Mouse (Mus musculus) intestine, embryonic 15.5 days (tissue): ENCODE measurements around the gene Gm38394. TPM values are rescaled to one million over a fixed set of nuclear protein-coding genes. Genes with fewer than 3 reads are reported as not detected.

Experiments
- ATAC-seq: fragments of 200-750 bp; cut with Nextera tagmentation; 2 replicates; pipeline ENCODE4 v1.8.0; 2017; ENCODE audit warnings: moderate TSS enrichment, moderate library complexity
- H3K27ac ChIP-seq: fragments of 300-500 bp; sonication (generic); 2 replicates; pipeline ENCODE4 v1.5.1; 2015; ENCODE audit warnings: mild to moderate bottlenecking, inconsistent platforms
- H3K27me3 ChIP-seq: fragments of 300-500 bp; sonication (generic); replicated peaks from 2 replicates; pipeline ENCODE4 v1.6.1; 2015; ENCODE audit warnings: inconsistent platforms
- H3K36me3 ChIP-seq: fragments of 300-500 bp; sonication (generic); 2 replicates; pipeline ENCODE4 v1.6.1; 2015; ENCODE audit warnings: inconsistent platforms
- H3K4me1 ChIP-seq: fragments of 300-500 bp; sonication (generic); replicated peaks from 2 replicates; pipeline ENCODE4 v1.6.1; 2015; ENCODE audit warnings: inconsistent platforms
- H3K4me2 ChIP-seq: fragments of 300-500 bp; sonication (generic); replicated peaks from 2 replicates; pipeline ENCODE4 v1.6.1; 2015; ENCODE audit warnings: mild to moderate bottlenecking, inconsistent platforms
- H3K4me3 ChIP-seq: fragments of 300-500 bp; sonication (generic); replicated peaks from 2 replicates; pipeline ENCODE4 v1.5.1; 2015; ENCODE audit warnings: inconsistent platforms
- H3K9ac ChIP-seq: fragments of 300-500 bp; sonication (generic); 2 replicates; pipeline ENCODE4 v1.6.1; 2015; ENCODE audit warnings: inconsistent platforms
- H3K9me3 ChIP-seq: fragments of 300-500 bp; sonication (generic); 2 replicates; pipeline ENCODE4 v1.6.1; 2016; ENCODE audit warnings: inconsistent platforms
- WGBS: fragments of 180-500 bp; shearing (Covaris S2); methylation state at CpG from one replicate; pipeline ENCODE4 v1.1.7; 2015; 5-methylcytosine and 5-hydroxymethylcytosine counted together
- polyA plus RNA-seq: library from polyadenylated mRNA; unstranded; fragments of >200 nt; fragmentation: Nextera tagmentation; extraction: Ambion mirVana; gene quantifications from 2 replicates; pipeline ENCODE4 v1.2.1, GENCODE M21; 2015

Gene Gm38394
- polyA plus RNA-seq, 1 experiment from 2014 or later: 5.0 TPM

DNA sequence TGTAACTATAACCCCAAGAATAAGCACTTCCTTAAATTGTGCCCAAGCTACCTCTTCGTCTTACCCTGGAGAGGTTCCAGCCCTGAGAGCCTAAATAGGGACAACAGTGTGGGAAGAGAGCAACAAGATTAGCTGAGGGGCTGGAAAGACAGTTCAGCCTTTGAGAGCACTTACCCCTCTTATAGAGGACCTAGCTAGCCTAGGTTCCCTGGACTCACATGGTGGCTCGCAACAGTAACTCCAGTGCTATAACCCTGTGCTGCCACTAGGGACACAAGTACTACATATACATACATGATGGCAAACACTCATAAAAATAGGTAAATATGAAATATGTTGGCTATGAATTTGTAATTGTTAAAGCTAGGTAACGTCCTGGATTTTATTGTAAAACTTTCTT, 47.3 kb downstream of the Gm38394 start:
- H3K4me3 ChIP-seq: no peak overlapping the region
- H3K4me1 ChIP-seq: 0 out of 2 replicates have a peak, but pooled peaks cover 8% of the 10 kb centered on the region
- no peaks in the 10 kb centered on the region for H3K9me3 ChIP-seq
- H3K36me3 ChIP-seq: peaks cover 8% of the 10 kb centered on the region
- ATAC-seq: no peak
- H3K4me2 ChIP-seq: no peak overlapping the region
- H3K27ac ChIP-seq: no peak overlapping the region
- no peak overlapping the region for H3K9ac ChIP-seq
- WGBS: 80% methylated on average over 3 of the region's 3 CpGs
- no peaks in the 10 kb centered on the region for H3K27me3 ChIP-seq

DNA sequence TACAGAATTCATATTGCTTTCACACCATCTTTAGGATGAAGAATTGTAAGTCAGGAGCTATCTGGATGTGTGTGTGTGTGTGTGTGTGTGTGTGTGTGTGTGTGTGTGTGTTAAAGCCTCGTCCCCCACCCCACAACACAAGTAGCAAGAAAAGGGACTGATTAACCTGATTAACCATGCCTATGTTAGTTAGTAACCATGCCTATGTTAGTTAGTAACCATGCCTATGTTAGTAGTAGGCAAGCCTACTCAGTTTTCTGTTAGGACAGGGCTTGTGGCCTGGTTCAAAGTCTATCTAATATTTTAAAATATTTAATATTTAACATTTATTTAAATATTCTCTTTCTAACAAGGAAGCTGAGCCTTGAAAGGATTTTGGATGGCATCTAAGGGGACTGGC, 49.7 kb downstream of the Gm38394 start:
- Histone ChIP-seq H3K36me3 (peaks cover 4% of the 10 kb centered on the region; the same call in 1 of the 2 replicates), H3K9me3 (no peaks in the 10 kb centered on the region), H3K4me3 (no peak overlapping the region), H3K27me3 (no peaks in the 10 kb centered on the region), H3K9ac (no peak overlapping the region), H3K4me1 (0 out of 2 replicates have a peak, but pooled peaks cover 8% of the 10 kb centered on the region), H3K4me2 (no peak overlapping the region), H3K27ac (no peak overlapping the region)
- 75% methylated on average over 1 of the region's 1 CpGs for WGBS
- no peak for ATAC-seq

DNA sequence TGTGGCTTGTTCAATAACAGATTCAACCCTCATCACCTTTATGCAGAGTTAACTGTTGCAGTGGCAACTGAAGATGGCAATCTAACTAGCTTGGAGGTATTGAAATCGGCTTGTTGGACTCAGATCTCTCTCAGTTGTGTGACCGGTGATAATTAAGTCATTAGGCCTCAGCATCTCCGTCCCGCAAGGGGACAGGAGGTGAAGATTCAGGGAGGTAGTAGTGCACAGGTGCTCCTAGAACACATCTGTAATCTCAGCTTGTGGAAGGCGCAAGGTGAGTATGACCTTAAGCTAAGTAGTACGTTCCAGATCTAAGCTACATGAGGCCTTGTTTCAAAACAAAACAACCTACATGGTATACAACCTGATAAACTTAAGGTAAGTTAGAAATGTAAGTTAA, 50.5 kb downstream of the Gm38394 start:
- Histone ChIP-seq H3K4me3 (peak overlapping the region; percentile 95; the same call in 1 of the 2 replicates), H3K36me3 (peaks cover 7% of the 10 kb centered on the region; the same call in 1 of the 2 replicates), H3K9ac (no peak overlapping the region), H3K9me3 (no peaks in the 10 kb centered on the region), H3K27me3 (no peaks in the 10 kb centered on the region), H3K27ac (no peak overlapping the region), H3K4me2 (peak overlapping the region; percentile 20; the same call in 1 of the 2 replicates), H3K4me1 (0 out of 2 replicates have a peak, but pooled peaks cover 5% of the 10 kb centered on the region)
- WGBS: 57% methylated on average over 6 of the region's 6 CpGs
- 0 out of 2 replicates have a peak, but pooled peaks have one; percentile 1 for ATAC-seq

DNA sequence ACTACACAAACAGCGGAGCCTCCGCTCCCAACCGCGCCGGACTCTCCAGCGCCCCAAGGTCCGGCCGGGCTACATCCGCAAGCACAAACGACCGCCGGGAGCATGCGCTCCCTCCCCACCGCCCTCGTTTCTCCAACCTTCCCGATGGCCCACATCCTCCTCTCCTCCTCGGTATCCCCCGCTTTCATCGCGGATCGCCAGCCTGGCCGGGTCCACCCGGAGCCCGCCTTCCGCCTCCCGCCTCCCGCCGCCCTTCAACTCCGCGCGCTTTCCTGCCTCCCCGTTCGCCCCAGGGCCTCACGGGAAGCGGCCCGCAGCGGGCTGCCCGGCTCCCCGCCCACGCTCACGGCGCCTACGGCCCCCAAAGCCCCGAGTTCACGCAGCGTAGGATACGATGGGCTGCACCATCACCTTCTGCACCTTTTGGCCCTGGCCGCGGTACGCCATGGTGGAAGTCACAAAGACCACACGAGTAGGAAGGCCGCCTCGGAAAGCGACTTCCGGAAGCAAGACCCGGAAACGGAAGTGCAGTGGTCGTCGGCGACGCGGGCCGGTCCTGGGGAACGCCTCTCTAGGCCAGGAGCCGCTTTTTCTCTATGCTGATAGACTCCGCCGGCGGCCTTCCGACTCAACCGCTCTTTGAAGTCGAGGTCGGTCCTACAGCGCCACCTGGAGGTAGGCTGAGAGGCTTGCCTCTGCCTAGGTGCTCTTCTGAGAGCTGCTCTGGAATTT, 51.2 kb downstream of the Gm38394 start, which contains the start of gene Snrpe:
Gene Snrpe, minus strand, starts transcription at position 521 of the 732 bp plus-strand sequence.
- H3K4me2 ChIP-seq: peak within 1 kb of the TSS; percentile 62
- peak within 1 kb of the TSS; percentile 98 for H3K9ac ChIP-seq
- peak within 1 kb of the TSS; percentile 95 for H3K4me3 ChIP-seq
- peak; percentile 99 for ATAC-seq
- H3K9me3 ChIP-seq: no peaks in the 10 kb centered on the region
- WGBS: under 1% methylated on average over 73 of the region's 73 CpGs
- peak within 1 kb of the TSS; percentile 95 for H3K27ac ChIP-seq
- H3K4me1 ChIP-seq: 0 out of 2 replicates have a peak, but pooled peaks cover 5% of the 10 kb centered on the region
- peaks cover 12% of the 10 kb centered on the region; the same call in 1 of the 2 replicates for H3K36me3 ChIP-seq
- no peaks in the 10 kb centered on the region for H3K27me3 ChIP-seq

DNA sequence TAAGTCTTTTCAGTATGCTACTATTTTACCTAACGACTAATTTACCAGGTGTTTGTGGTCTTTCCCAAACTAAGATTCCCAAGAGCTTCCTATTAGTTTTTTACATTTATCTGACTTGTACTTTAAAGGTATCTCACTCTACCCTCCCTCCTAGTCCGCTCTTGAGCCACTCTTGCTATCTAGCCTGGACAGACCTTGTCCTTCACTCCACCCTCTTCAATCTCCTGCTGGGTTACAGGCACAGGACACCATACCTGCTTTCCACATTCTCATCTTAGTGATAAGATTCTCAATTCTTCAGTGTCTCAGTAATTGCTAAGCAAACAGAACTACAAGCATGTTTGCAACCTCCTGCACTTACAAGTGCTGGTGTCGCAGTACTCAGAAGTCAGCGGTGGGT, 57.9 kb downstream of the Gm38394 start:
- Histone ChIP-seq H3K27me3 (no peaks in the 10 kb centered on the region), H3K4me3 (no peak overlapping the region), H3K9me3 (no peaks in the 10 kb centered on the region), H3K4me1 (0 out of 2 replicates have a peak, but pooled peaks cover 2% of the 10 kb centered on the region), H3K9ac (no peak overlapping the region), H3K27ac (no peak overlapping the region), H3K36me3 (peaks cover 29% of the 10 kb centered on the region), H3K4me2 (no peak overlapping the region)
- WGBS: 89% methylated on average over 4 of the region's 4 CpGs
- no peak for ATAC-seq

DNA sequence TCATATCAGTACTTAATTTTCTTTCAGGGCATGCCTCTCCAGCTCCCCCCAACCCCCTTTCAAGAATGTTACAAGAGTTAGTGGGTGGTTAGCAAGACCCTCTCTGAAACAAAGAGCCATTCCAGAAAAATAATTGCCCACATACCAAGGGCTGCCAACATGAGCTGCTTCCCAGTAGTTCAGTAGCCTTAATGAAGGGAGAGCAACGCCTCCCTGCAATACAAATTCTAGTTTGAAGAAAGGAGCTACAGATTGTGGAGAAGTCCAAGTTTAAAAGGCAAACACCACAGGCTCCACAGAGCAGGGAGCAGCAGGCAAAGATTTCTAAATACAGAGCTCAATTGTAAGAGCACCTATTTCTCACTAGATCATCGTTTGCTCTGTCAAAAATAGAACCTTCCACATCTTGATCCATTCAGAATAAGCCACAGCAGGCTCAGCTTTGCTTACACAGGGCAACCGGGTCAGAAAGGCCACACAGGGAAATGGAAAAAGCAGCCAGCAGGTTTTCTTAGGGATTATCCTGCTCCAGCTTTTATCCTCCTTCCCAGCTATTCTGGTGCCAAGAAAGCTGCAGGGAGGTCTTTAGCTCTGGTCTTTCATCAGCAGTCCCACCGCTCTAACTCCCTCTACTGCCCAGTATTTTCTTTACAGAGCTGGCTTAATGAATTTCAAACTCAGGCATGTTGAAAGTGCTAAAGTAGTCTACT, 64.7 kb downstream of the Gm38394 start:
- Histone ChIP-seq H3K27ac (no peak overlapping the region), H3K27me3 (no peaks in the 10 kb centered on the region), H3K4me1 (no peaks in the 10 kb centered on the region), H3K9me3 (no peaks in the 10 kb centered on the region), H3K4me3 (no peak overlapping the region), H3K4me2 (no peak overlapping the region), H3K9ac (no peak overlapping the region), H3K36me3 (no peaks in the 10 kb centered on the region)
- 0 out of 2 replicates have a peak, but pooled peaks have one; percentile 41 for ATAC-seq
- WGBS: 15% methylated on average over 4 of the region's 4 CpGs

DNA sequence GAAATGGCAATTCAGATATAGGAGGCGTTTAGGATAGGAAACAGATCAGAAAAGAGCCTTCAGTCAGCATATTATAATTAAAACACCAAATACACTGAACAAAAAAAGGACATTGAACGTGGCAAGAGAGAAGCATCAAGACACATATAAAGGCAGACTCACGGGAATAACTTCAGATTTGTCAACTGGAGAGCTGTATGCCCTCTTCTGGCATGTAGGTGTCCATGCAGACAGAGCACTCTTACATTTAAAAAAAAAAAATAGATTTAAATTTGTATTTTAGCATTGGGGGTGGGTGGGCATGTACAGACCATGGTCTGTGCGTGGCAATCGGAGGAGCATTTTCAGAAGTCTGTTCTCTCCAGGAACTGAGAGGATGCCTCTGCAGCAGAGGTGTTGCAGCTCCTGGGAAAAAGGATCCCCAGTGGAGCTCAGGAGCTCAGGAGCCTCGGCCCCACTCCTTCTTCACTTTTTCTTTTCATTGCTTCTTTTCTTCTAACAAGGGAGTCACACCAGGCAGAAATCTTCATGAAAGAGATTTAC, 75.1 kb downstream of the Gm38394 start:
- Histone ChIP-seq H3K9me3 (no peaks in the 10 kb centered on the region), H3K9ac (no peak overlapping the region), H3K4me3 (no peak overlapping the region), H3K27me3 (no peaks in the 10 kb centered on the region), H3K36me3 (no peaks in the 10 kb centered on the region), H3K27ac (no peak overlapping the region), H3K4me1 (no peaks in the 10 kb centered on the region), H3K4me2 (no peak overlapping the region)
- WGBS: 80% methylated on average over 6 of the region's 6 CpGs
- ATAC-seq: no peak

DNA sequence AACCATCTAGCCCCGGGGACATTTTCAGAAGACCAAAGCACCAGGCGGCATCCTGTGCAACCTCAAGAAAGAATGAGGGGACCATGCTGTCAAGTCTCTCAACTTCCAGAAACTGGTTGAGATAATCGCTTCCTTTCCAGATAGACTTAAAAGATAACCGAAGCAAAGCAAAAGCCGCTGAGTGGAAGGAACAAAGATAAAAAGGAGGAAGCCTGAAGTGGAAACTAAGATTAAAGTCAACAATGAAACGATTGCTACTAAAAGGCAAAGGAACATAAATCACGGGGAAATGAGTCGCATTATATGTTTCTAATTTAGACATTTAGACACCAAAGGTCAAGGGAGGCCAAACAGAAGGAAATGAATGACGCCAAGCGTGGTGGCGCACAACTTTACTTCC, 89.8 kb downstream of the Gm38394 start:
- H3K4me3 ChIP-seq: no peak overlapping the region
- ATAC-seq: no peak
- H3K9me3 ChIP-seq: no peaks in the 10 kb centered on the region
- no peaks in the 10 kb centered on the region for H3K27me3 ChIP-seq
- no peak overlapping the region for H3K4me2 ChIP-seq
- no peaks in the 10 kb centered on the region for H3K4me1 ChIP-seq
- WGBS: 68% methylated on average over 11 of the region's 11 CpGs
- no peaks in the 10 kb centered on the region for H3K36me3 ChIP-seq
- H3K27ac ChIP-seq: no peak overlapping the region
- no peak overlapping the region for H3K9ac ChIP-seq

Other genes with a start within 250 kb of the Gm38394 start
- 9.0 and 11.4 TPM in 2 replicates for gene Sox13, start 236.9 kb downstream of the Gm38394 start, polyA plus RNA-seq
- 625 and 637 TPM in 2 replicates for gene Snrpe, start 51.0 kb downstream of the Gm38394 start, polyA plus RNA-seq
- not detected in 2 replicates for gene Zbed6, start 433 bp downstream of the Gm38394 start, polyA plus RNA-seq
- 0.40 and 0.86 TPM in 2 replicates for gene Lax1, start 28.8 kb upstream of the Gm38394 start, polyA plus RNA-seq
- gene Atp2b4, start 139.7 kb upstream of the Gm38394 start, polyA plus RNA-seq: 18.2 and 19.9 TPM in 2 replicates
- gene Optc, start 246.7 kb upstream of the Gm38394 start, polyA plus RNA-seq: 1.2 TPM in 2 replicates